Mouse (Mus musculus) skeletal muscle tissue, adult 2 months (tissue): ENCODE measurements around the gene Fgd1.

Experiments
- DNase-seq: peaks from one replicate; pipeline ENCODE4 v3.0.0-alpha.2; 2012; ENCODE audit warnings: low read depth, low spot score

Fgd1 gene

GRCm38 (mm10) chrX:151087418-151087817 is 41.5 kb downstream of the Fgd1 start:
- DNase-seq, result no peak

DNA sequence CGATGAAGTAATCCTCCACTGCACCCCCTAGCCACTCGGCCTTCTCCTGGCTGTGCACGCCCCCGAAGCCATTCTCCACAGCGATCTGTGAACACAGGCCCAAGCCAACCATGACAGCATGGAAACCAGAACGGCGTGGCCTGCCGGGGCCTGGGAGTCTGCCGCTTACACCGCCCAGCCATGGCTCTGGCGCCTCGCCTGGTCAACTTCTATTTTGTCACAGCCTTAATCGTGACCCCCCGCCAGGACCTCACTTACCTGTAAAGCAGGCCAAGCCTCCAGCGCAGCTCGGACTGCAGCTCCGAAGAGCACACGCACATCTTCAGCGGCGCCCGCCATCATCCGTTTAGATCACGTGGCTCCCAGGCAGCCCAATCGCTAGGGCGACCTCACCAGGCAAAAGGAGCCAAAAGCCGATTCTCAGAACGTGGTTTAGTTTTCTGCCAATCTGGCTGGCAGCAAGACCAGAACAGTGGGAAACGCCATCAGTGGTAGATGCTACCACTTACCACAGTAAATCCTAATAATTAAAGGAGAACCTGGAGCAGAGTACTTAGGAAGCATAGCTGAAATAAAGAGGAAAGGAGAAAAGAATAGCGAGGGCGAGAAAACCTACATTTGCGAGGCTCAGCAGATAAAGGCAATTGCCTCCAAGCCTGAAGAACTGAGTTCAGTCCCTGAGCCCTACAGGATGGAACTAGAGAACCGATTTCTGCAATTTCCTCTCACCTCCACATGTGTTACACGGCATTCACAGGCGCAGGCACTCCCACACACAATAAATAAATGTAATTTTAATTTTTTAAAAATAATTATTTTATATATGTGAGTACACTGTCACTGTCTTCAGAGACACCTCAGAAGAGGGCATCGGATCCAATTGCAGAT is 50.5 kb downstream of the Fgd1 start, which contains the start of gene Tsr2:
Gene Tsr2, minus strand, starts transcription at position 373 of the 888 bp plus-strand sequence.
- peak; percentile 53 for DNase-seq

DNA sequence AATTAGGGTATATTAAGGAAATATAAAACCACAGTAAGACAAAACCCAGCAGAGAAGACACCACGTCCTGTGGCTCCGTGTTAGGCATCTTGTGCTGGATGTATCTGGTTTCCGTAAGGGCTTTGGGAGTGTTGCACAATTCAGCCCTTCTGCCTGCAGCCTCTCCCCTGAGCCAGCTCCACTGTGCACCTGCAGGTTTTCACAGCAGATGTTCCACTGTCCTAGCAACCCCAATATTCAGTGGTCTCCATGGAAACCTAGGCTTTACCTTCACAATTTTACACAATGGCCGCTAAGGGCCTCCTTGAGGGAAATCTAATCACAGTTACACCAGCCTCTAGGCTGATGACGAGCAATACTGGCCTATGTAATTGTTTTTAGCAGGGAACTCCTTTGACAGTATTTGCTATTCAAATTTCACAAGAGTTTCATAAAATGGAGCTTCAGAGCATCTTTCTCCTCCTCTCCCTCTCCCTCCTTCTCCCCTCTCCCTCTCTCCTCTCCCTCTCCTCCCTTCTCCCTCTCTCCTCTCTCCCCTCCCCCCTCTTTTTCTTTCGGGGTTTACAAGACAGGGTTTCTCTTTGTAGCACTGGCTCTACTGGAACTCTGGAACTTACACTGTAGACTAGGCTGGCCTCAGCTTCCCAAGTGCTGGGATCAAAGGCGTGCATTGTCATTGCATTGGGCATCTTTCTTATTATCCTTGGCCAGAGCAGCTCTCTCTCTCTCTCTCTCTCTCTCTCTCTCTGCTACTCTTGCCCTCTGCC is 61.5 kb downstream of the Fgd1 start:
- peak; percentile 2 for DNase-seq

GRCm38 (mm10) chrX:151116795-151117194 is 70.8 kb downstream of the Fgd1 start:
- peak; percentile 29 for DNase-seq

DNA sequence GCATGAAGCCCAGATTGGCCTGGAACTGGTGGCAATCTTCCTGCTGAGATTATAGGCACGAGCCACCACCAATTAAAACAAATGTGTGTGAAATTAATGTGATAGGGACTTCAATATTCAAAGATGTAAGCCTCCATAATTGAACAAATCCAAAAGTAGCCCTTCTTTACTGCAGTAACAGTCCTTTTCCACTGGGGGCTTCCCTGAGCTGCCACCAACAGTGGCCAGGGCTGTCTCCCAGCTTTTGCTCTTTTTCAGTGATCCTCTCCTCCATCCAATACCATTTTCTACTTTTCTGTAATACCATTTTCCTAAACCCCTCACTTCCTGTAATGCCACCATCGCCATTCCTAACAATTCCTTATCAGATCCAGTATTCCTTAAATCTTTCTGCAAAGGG is 71.5 kb downstream of the Fgd1 start:
- DNase-seq, result no peak

DNA sequence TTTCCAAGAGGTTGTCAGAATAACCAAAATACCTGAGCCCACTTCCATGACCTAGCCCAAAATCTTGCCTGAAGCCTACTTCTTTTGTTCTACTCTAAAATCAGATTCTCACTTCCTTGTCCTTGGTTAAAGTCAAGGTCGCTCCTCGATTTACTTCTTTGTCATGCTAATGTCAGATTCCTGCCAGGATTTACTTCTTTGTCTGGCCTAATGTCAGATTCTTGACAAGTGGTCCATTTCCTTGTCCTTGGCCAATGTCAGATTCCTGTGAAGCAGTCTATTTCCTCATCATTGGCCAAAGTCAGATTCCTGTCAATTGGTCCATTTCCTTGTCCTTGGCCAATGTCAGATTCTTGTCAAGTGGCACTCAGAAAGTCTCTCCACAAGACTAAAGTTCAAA is 78.0 kb downstream of the Fgd1 start:
- no peak for DNase-seq

DNA sequence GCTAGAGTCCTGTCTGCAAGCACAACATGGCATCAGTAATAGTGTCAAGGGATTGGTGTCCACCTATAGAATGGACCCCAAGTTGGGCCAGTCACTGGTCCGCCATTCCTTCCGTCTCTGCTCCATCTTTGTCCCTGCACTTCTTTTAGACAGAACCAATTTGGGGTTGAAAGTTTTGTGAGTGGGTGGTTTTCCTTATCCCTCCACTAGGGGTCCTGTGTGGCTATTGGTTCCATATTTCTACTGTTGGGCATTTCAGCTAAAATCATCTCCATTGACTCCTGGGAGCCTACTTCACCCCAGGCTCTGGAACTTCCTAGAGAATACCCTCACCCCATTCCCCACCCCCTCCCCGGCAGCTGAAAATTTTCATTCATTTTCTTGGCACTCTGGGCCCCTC is 84.5 kb downstream of the Fgd1 start:
- DNase-seq, result no peak

GRCm38 (mm10) chrX:151132785-151133184 is 86.8 kb downstream of the Fgd1 start:
- peak; percentile 3 for DNase-seq
